ENCODE assay signal across 8 mouse cellular contexts in the genomic region with DNA sequence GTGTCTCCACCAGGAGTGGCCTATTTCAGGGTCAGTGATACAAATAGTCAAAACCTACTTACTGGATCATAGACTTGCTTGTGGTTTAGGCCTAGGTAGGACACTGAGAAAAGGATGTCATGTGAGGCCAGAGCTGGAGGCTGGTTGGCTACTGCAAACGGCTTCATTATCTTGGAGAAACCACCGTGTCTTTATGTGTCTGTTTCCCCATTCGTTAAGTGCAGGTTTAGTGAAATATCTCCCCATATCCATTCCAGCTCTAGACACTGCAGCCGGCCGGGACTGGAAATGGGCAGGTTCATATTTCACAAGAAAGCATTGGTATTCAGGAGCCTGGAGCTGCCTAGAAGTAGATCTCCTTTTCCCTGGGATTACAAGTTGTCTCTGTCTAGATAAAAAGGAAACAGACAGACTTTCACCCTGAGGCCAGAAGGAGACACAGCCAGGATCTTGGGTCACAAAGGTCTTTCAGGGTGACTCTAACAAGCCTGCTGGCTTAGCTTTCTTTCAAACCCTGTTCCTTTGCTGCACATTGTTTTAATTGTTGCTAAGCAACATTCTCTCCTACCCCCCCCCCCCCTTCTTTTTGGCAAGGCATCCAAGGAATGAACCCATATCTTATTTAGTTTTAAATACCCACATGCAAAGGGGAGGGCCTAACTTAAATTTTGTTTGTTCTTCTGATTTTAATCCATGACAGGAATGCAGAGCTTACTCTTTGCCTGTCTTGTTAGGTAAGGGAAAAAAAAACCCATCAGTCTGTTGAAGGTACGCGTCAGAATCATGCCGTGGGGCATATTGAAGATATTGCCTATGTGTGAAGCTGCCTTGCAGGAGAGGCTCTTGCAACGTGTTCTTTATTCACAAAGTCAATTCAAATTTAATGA. TPM values are rescaled to one million over a fixed set of nuclear protein-coding genes. Genes with fewer than 3 reads are reported as not detected.
DNase-seq lines count a peak whose midpoint lies in the region; ATAC-seq and TF ChIP-seq lines count a peak whose summit lies in the region.

No protein-coding gene starts in this region.

- 30% methylated on average over 9 of the region's 9 CpGs for WGBS in heart, embryonic 16.5 days
- 28% methylated on average over 9 of the region's 9 CpGs for WGBS in limb, embryonic 15.5 days

- no peak overlapping the region for H3K9ac ChIP-seq in ES-Bruce4 (ENCODE audit: low read depth, poor library complexity, severe bottlenecking)
- no peak overlapping the region for H3K9ac ChIP-seq in heart, embryonic 16.5 days (ENCODE audit: low read length)
- H3K9ac ChIP-seq in limb, embryonic 15.5 days: no peak overlapping the region

- TF ChIP-seq CTCF in ES-Bruce4 (IDR thresholded peaks at IDR 0.05; ENCODE audit: low read depth, low read length): no peak

- no peaks in the 10 kb centered on the region for H3K9me3 ChIP-seq in ES-Bruce4 (replicated peaks; ENCODE audit: control insufficient read depth, insufficient read depth, low read length, poor library complexity, severe bottlenecking)
- H3K9me3 ChIP-seq in heart, embryonic 16.5 days (replicated peaks; ENCODE audit: control insufficient read depth, low read length): no peaks in the 10 kb centered on the region
- no peaks in the 10 kb centered on the region for H3K9me3 ChIP-seq in limb, embryonic 15.5 days

- peaks cover 5% of the 10 kb centered on the region for H3K4me1 ChIP-seq in ES-Bruce4 (ENCODE audit: control insufficient read depth, insufficient read depth, low read length)
- H3K4me1 ChIP-seq in heart, embryonic 16.5 days (ENCODE audit: control insufficient read depth, insufficient read depth, low read length): peaks cover 30% of the 10 kb centered on the region
- peaks cover 25% of the 10 kb centered on the region for H3K4me1 ChIP-seq in limb, embryonic 15.5 days

- ATAC-seq in heart, embryonic 16.5 days (replicated peaks; ENCODE audit: extremely low read depth, insufficient read depth, low FRiP score): 0 out of 2 replicates have a peak, but pooled peaks have one; percentile 16
- ATAC-seq in limb, embryonic 15.5 days (ENCODE audit: insufficient number of reproducible peaks, low FRiP score, low TSS enrichment, low read depth): no peak

- no peak overlapping the region for H3K4me2 ChIP-seq in heart, embryonic 16.5 days (ENCODE audit: low read depth, low read length)
- no peak overlapping the region for H3K4me2 ChIP-seq in limb, embryonic 15.5 days

- peak; percentile 49 for DNase-seq in adipocyte (ENCODE audit: low spot score)
- peak; percentile 69 for DNase-seq in yolk sac, embryonic 10.5 days (ENCODE audit: low spot score)
- no peak for DNase-seq in right cerebral cortex, adult 2 months (ENCODE audit: low spot score in 2 of 2)
- DNase-seq in frontal cortex, adult 2 months (ENCODE audit: extremely low spot score in 1 of 2, low spot score in 1 of 2): no peak
- DNase-seq in ovary, postnatal 36 days (ENCODE audit: low spot score): no peak

- no peak overlapping the region for H3K4me3 ChIP-seq in ES-Bruce4 (ENCODE audit: low read depth, low read length)
- H3K4me3 ChIP-seq in heart, embryonic 16.5 days (ENCODE audit: low read length): no peak overlapping the region
- no peak overlapping the region for H3K4me3 ChIP-seq in limb, embryonic 15.5 days

- peaks cover 4% of the 10 kb centered on the region; the same call in 1 of the 2 replicates for H3K36me3 ChIP-seq in ES-Bruce4 (ENCODE audit: control insufficient read depth, insufficient read depth, low read length, poor library complexity, severe bottlenecking)
- no peaks in the 10 kb centered on the region for H3K36me3 ChIP-seq in heart, embryonic 16.5 days (ENCODE audit: control insufficient read depth, insufficient read depth)
- H3K36me3 ChIP-seq in limb, embryonic 15.5 days: no peaks in the 10 kb centered on the region; the same call in 1 of the 2 replicates

- TF ChIP-seq EP300 in ES-Bruce4 (IDR thresholded peaks at IDR 0.05; ENCODE audit: insufficient read depth, low read depth, low read length): no peak

- H3K27ac ChIP-seq in ES-Bruce4 (ENCODE audit: insufficient read depth, low read length): peak overlapping the region; percentile 38; the same call in 1 of the 2 replicates
- H3K27ac ChIP-seq in heart, embryonic 16.5 days (ENCODE audit: low read length): peak overlapping the region; percentile 64
- peak overlapping the region; percentile 67 for H3K27ac ChIP-seq in limb, embryonic 15.5 days

- TF ChIP-seq POLR2A in ES-Bruce4 (IDR thresholded peaks at IDR 0.05; ENCODE audit: insufficient read depth, low read length): no peak

- no peaks in the 10 kb centered on the region for H3K27me3 ChIP-seq in ES-Bruce4 (ENCODE audit: control insufficient read depth, insufficient read depth, low read length, poor library complexity, severe bottlenecking)
- H3K27me3 ChIP-seq in heart, embryonic 16.5 days (ENCODE audit: control insufficient read depth, insufficient read depth, low read length): no peaks in the 10 kb centered on the region
- no peaks in the 10 kb centered on the region for H3K27me3 ChIP-seq in limb, embryonic 15.5 days

RNA-seq across cellular contexts. Expression of a gene that starts 36.4 kb away (rescaled TPM):
- polyA plus RNA-seq in ES-Bruce4 (2011; ENCODE audit: insufficient read depth, insufficient read length, low read depth, missing spikeins): 42.5 and 50.0 TPM in 2 replicates
- 10.8 and 12.3 TPM in 2 replicates for polyA plus RNA-seq in heart, embryonic 16.5 days (2015; fragmentation: Nextera tagmentation; extraction: Ambion mirVana)
- 7.4 and 9.0 TPM in 2 replicates for polyA plus RNA-seq in limb, embryonic 15.5 days (2015; fragmentation: Nextera tagmentation; extraction: Ambion mirVana)
- 113 and 128 TPM in 2 replicates for polyA plus RNA-seq in frontal cortex, adult 2 months (2012; rRNA removed)

Comparison
In these comparisons a context has a peak if more than half of its experiments do, and no peak if none do; other contexts are left out.
1. DNase-seq: peak in adipocyte (single experiment) and yolk sac, embryonic 10.5 days (single experiment); none in right cerebral cortex, adult 2 months (0 of 2), frontal cortex, adult 2 months (0 of 2) and ovary, postnatal 36 days (single experiment).
2. Peak in every context shown above with its lines, with median percentiles within 50 percentile points of each other: H3K27ac ChIP-seq.